Mouse (Mus musculus) adipocyte (in vitro differentiated cells): ENCODE data around the gene Setx.
"Not testable (repeated sequence)": the region's sequence is repeated elsewhere in the genome, so short reads cannot be mapped to it uniquely, and the experiment has no call there.

Experiments
- DNase-seq: peaks from one replicate; pipeline ENCODE4 v3.0.0-alpha.2; 2016; ENCODE audit warnings: low spot score

Gene Setx

DNA sequence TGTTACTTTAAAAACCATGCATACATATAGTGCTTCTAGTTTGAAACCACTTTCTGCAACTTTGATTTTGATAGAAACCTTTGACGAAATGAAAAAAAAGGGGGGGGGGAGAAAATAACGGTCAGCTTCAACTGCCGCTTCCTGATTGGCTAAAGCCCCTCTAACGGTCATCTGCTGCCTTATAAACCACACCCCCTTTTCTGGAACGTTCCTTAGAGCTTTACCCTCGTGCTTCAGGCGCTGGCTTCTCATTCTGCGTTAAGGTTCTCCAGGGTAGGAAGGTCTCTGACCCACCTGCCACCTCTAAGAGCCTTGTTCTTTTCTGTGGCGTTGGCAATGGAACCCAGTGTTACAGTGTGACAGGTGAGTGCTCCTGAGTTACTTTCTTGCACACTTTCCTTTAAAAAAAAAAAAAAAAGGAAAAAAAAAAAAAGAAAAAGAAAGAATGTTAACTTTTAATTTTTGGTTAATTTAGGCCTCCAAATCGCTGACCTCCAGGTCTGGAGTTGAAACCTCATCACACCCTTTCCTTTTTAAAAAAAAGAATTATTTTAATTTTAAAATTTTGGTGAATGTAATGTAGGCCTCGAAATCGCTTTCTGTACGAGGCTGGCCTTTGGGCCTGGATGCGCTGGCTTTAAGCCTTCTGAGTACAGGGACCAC, at the start of gene Setx:
Setx (plus strand) TSS at position 275 of the 663 bp plus-strand sequence.
- DNase-seq = no peak

DNA sequence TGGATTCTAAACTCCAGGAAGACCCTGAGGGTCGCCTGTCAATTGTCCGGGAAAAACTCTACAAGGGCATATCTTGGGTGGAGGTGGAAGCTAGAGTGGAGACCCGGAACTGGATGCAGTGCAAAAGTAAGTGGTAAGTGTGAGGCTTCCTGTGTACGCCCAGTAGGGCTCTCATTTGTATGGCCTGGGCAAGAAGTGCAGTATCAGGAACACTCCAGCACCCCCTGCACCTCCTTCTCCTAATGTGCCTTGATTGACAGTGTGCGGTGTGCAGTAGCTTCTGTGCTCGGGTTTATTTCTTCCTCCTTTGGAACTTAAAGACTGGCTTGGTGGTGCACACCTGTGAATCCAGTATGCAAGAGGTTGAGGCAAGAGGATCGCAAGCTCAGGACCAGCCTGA, 49.3 kb upstream of the Setx start:
- no peak for DNase-seq

DNA sequence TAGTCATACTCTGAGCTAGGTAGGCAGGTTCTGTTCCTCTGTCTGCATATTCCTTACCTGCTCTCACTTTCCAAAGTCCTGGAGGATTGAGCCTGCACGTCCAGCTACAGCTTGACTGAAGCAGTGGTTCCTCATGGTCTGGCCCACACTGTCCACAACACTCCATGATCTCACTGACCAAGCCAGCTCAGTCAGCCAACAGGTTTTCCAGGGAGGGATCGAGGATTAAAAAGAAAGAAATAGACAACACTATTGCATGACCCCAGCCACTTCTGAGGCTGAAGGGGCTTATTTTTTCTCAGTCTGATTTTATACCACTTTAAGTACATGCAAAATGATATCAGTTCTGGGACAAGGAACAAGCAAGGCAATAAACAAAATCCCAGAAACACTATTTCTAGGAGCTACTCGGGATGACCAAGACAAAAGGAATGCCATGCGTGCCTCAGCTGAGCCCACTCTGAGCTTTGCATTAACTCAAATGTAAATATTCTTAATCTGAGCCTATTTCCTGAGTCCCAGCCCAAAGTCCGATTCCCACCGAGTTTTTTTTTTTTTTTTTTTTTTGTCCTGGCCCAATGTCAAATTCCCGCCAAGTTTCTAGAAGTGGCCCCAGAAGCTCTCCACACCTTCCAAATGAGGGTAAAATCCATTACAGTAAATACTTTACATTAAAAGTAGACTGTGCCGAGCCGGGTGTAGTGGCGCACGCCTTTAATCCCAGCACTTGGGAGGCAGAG, 48.5 kb upstream of the Setx start:
- no peak for DNase-seq

DNA sequence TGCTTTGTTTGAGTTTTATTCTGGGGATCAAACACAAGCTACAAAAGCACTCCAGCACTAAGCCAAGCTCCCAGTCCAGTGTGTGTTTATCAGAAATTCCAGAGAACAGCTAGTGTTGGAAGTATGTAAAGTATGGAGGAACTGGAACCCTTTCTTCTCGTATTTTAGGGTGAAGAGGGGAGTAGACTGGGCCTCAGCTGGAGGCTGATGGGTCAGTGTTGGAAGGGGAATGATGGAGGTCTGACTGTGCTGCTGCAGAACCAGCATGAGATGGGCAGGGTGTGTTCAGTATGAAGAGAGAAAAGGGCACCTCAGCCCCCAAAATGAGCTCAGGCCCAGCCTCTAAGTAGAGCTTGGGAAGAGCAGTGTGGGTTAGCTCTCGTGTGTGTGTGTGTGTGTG, 47.8 kb upstream of the Setx start:
- no peak for DNase-seq

DNA sequence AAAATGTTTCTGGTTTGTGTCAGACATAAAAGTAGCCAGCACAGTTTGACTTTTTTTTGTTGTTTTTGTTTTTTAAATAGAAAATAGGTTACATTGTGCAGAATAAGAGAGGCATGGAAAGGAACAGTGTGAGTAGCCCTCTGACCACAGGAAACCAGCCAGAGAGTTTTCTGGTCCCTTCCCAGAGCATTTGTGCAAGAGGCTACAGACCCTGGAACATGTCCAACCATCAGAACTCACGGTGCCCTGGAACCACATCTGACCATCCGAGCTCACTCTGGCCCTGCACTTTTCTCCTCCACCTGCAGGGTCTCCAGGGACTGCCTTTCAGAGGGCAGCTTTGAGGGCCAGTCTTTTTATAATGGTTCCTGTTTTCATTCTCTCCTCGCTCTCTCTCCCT, 42.0 kb upstream of the Setx start:
- DNase-seq = peak; percentile 57

DNA sequence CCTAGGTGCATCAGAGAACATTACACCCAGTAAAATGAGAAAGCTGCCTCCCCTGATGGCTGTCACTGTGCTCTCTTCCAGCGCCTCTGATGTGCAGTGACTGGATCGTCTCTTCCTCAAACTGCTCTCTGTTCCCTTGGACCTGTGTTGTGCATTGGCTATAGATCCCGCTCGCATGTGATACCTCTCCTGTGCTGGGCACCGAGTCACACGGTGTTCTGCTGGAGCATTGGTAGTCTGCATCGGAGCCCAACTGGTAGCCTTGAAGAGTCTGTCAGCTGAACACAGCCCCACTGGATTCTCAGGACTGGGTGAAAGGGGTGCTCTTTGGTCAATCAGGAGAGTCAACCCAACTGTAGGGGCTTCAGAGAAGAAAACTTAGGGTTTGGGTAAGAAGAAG, 38.0 kb upstream of the Setx start:
- DNase-seq = no peak

DNA sequence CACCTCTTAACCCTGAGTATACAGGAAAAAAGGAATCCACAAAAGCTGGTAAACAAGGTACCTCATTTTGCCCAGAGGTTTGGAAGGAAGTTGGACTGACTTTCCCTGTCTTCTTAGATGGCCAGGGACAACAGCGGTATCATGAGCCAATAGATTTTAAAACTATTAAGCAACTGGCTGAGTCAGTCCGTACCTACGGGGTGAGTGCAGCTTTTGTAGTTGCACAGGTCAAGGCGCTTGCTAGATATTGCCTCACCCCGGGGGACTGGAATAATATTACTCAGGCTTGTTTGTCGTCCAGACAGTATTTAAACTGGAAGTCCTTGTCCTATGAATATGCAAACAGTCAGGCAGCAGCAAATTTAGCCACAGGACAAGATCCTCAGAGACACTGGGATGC, 34.7 kb upstream of the Setx start:
- DNase-seq = not testable (repeated sequence)

DNA sequence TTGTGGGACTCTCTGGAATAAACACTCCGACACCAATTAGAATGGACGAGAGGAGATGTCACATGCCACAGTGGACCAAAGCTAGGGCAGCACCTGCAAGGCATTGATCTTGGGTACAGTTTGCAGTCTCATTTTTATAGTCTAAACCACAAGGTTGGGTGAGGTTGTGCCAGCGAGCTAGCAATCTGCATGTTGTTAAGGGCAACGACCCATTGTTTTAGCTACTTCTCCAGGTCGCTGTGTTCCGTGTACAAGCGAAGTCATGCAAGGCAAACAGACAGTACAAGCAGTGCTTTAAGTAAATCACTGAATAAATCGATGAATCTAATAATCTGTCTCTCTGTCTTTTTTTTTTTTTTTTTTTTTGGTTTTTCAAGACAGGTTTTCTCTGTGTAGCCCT, 28.3 kb upstream of the Setx start:
- no peak for DNase-seq

DNA sequence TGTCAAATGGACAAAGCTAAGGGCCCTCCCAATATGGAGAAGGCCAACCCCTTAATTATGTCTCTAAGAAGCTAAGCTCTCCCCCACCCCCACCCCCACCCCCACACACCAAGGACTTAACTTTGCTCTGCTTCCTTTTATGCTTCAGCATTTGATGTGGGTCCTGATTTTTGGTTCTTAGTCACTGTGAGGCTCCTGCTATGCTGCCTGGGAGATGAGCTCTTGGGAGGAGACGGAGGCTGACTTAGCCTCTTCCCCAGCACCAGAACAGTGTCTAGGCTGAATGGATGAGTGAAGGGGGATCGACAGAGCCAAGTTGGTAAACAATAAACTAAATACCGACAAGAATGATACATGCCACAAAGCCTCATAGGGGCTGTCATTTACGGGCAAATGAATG, 27.2 kb upstream of the Setx start:
- DNase-seq = no peak

DNA sequence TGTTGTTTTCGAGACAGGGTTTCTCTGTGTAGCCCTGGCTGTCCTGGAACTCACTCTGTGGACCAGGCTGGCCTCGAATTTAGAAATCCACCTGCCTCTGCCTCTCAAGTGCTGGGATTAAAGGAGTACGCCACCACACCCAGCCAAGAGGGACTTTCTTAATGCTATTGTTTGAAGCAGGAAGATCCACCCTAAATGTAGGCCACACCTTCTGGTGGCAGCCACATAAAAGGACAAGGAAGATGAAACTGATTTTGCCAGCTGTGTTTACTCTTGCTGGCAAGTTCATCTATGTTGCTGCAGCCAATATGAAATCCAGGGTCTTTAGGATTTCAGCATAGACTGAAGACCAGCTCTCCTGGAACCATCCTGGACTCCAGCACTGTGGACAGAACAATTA, 26.5 kb upstream of the Setx start:
- no peak for DNase-seq

DNA sequence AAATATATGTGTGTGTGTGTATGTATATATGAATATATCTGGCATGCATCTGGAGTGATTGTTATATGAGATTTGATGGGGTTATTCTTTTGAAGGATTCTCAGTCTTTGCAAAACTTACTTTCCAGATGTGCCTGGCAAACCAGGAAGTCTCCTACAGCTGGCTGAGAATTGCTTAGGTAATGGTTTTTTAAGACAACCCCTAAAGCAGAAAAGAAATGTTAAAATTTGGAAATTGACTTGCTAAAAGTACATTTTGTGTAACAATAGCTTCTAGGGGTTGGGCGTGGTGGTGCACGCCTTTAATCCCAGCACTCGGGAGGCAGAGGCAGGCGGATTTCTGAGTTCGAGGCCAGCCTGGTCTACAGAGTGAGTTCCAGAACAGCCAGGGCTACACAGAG, 26.0 kb upstream of the Setx start:
- not testable (repeated sequence) for DNase-seq

DNA sequence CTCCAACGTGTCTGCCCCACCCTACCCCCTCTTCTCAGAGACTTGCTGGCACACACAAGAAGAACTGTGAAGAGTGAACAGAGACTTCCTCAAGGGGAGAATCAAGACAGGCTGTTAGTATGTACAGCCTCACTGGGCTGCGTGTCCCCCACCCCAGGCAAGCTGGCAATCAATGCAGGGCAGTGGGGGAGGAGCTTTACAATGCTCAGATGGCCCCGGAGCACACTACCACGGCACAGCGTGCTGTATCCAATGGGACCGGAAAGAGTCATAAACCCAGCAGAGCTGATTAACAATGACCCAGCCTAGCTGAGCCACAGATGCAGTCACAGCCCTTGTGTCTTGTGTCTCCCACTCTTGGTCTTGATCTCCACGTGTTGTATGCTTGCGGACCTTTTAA, 25.2 kb upstream of the Setx start:
- no peak for DNase-seq

DNA sequence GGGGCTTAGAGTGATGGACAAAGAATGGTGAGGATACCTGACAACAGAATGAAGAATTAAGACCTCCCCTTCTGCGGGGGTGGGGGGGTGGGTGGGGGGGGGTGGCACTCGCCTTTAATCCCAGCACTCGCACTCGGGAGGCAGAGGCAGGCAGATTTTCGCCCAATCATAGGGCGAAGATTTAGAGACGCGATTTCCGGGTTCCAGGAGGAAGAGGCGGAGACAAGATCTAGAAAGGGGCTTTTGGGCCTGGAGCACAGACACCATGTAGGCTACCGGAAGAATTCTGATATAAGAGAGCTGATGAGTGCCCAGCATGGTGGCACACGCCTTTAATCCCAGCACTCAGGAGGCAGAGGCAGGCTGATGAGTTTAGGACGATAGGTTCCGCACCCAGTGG, 24.3 kb upstream of the Setx start:
- no peak for DNase-seq

DNA sequence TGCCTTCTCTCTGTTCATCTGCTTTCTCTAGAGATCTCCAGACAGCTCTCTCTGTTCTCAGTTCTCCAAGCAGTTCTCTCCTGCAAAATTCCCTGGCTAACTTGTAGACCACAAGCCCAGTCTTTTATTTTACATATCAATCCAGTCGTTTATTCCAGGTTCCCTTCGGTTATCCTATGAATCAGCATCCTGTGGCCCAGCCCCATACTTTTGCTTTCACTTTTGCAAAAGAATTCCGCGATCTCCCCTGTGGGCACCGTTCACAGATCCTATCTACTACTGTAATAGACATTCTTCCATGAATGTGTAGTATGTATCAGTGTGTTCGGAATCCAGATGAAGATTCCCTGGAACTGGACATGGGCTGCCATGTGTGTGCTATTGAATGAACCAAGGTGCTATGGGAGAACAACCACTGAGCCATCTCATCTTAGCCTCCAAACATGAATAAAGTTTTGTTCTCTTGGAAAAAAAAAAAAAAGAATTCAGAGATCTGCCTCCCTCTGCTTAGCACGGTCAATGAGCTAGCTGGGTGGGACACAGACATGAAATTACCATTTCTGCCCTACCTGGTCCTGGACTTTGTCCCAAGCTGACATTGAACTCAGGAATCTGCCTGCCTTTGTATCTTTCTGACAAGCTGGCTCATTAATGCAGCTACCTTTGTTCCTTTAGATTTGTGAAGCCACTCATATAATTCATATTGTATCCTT, 23.0 kb upstream of the Setx start:
- DNase-seq = peak; percentile 16

DNA sequence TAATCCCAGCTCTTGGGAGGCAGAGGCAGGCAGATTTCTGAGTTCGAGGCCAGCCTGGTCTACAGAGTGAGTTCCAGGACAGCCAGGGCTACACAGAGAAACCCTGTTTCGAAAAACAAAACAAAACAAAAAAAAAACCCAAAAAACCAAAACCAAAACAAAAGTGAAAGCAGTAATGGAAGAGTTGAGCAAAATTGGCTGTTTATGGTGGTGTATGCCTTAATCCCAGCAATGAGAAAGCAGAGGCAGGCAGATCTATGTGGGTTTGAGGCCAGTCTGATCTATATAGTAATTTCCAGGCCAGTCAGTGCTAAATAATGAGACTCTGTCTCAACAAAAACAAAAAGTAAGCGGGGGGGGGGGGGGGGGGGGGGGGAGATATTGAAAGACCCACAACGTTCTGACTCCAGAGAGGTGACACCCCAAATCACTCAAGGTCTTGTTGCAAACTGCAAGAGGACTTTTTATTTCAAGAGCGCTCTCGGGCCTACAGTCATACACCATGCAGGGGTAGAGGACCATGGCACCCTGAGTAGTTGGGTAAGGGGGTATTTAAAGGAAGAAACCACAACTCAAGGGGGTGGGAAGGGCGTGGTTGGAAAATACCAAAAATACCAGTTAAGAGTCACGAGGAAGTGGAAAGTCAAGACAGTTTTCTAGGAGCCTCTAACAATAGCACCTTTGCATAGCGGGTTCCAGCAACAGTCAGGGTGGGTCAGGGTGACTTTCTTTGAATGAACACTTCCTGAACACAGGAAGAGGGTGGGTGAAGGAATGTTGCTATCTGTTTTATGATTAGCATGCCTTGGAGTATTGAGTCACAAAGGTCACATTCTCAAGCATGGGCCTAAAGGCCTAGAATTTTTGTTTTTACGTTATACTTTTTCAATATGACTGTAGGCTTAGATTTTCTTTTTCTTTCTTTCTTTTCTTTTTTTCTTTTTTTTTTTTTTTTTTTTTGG, 21.3 kb upstream of the Setx start:
- DNase-seq = not testable (repeated sequence)

DNA sequence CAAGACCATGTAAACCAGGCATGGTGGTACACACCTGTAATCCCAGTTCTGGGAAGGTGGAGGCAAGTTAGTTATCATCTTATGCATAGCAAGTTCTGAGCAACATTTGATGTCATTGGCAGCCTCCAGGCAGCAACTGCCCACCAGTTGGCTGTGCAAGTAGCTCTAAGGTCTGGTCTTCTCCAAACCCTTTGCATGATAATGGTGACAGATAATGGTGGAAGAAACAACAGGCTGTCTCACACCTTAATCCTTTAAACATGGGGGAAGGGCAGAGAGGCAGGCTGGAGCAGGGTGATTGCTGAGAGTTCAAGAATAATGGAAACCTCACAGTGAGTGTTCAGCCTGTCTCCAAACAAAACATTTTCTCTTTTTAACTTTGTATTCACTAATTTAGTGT, 3.0 kb upstream of the Setx start:
- DNase-seq = no peak

DNA sequence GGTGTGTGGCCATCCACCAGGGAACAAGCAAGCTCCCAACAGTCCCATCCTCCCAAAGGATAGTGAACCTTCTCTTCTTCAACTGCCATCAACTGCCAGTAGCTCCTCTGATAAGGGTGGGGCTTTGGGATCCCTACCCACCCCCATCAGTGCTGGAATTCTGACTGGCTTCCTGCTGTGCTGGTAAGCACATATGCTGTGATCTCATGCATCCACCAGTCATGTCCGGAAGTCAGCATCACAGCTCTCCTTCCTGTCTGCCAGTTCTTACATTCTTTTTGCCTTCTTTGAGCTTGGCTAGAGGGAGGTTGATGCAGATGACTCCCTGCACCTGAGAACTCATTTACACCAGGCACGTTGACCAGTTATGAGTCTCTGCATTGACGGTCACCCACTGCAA, 1.5 kb upstream of the Setx start:
- no peak for DNase-seq

DNA sequence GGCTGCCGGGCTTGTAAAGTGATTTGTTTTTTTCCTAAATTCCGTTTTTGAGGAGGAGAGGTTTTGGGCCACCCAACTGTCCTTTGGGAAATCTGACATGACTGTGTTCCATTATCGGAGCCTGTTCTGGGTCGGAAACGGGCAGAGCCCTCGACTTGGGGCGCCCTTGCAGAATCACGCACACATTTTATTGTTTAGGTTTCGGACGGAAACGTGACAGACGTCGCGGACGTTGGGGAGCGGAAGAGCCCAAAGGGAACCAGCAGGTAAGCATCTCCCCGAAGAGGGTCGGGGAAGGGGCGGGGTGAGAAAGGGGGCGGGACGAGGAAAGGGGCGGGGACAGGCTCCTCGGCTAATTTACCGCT, 572 bp downstream of the Setx start:
- DNase-seq = no peak

DNA sequence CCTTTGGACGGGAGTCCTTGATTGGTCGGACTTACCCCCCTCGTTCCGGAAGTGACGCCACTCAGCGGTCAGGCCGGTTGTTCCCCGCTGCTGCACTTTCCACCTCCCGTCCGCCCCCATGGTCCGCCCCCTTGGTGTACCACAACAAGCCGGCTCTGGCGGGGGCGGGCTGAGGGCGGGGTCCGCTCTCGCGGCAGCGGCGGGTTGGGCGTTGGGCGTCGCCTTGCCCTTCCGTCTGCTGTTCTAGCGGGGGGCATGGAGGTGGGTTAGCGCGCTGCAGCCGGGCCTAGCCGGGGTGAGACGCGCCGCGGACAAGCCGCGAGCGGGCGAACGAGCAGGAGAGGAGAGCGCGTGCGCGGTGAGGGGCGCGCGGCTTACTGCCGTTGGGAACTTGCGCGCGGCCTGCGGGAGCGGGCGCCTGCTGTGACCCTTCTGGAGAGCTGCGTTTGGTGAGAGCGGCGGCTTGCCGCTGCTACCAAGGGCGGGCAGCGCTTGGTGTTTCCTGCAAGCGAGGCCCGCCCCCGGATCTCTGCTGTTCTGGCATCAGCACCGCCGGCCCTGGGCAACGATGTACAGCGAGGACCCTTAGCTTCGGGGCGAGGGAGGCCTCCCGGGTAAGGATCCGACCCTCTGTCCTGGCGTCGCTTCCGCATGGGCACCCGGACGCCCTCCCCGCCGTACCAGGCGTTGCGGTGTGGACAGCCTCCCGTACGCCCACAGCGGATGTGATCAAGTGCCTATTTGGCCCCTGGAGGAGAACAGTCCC, 1.1 kb downstream of the Setx start:
- peak; percentile 98 for DNase-seq

DNA sequence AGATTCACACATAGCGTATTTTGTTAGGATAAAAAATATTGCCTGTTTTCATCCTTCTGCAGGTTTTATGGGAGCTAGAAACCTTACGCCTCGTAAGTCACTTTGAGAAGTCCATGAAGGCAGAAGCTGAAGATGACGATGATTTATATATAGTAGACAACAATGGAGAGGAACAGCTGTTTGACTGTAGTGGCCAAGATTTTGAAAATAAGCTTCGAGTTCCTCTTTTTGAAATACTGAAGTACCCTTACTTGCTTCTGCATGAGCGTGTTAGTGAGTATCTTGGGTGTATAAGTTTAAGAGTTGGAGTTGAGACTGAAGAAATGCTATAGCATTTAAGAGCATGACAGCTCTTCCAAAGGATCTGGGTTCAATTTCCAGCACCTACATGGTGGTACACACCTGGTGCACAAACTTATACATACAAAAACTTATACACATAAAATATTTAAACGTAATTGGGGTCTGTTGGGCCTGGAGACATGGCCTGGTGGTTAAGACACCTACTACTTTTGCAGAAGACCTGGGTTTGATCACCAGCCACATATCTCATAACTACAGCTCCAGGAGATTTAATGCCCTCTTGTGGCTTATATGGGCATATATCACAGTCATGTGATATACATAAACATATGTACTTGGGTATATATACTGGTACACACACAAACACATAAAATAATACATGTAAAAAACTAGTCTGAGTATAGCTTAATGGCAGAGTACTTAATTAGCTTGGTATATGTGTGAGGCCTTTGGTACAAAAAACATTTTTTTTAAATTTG, 6.3 kb downstream of the Setx start:
- no peak for DNase-seq

DNA sequence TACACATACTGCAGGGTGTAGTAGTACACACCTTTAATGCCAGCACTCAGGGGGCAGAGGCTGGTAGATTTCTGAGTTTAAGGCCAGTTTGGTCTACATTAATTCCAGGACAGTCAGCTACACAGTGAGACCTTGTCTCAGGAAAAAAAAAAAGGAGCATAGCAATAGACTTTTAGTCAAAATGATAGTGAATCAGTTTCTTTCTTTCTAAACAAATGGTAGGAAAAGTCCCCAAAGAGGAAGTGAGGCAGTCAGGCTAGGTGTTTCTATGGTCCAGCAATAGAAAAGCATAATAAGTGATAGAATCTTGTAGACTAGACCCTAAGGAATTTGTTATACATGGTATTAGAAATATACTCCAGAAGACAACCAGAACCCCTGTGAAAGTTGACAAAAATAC, 11.2 kb downstream of the Setx start:
- DNase-seq = no peak
